Comparison of ENCODE assay signal across 8 mouse cellular contexts in the genomic region with DNA sequence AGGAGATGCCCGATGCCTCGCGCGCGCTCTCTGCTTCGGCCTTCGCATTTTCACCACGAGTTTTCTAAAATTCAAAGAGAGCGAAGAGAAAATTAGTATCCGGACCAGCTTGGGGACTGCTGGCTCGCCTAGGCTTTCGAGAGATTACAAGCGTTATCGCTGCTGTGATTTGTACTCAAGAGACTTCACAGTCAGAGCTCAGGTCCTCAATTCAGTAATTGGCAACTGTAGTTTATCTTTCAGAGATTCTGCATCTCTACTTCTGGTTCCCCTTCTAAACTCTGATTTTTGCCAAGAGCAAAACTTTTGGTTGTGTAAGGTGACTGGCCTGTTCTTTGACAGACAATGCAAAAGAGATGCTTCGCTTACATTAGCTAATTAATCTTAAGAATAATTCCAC. TPM values are rescaled to one million over a fixed set of nuclear protein-coding genes. Genes with fewer than 3 reads are reported as not detected.
DNase-seq lines count a peak whose midpoint lies in the region; ATAC-seq and TF ChIP-seq lines count a peak whose summit lies in the region.

No protein-coding gene starts in this region.

- WGBS in heart, embryonic 16.5 days, result 3% methylated on average over 15 of the region's 15 CpGs
- WGBS in hindbrain, embryonic 15.5 days, result 3% methylated on average over 15 of the region's 15 CpGs
- 5% methylated on average over 15 of the region's 15 CpGs for WGBS in midbrain, embryonic 13.5 days

- peak overlapping the region; percentile 93 for H3K9ac ChIP-seq in heart, embryonic 16.5 days (ENCODE audit: low read length)
- H3K9ac ChIP-seq in hindbrain, embryonic 15.5 days, result peak overlapping the region; percentile 81
- H3K9ac ChIP-seq in midbrain, embryonic 13.5 days (replicated peaks), result peak overlapping the region; percentile 85

- H3K27ac ChIP-seq in heart, embryonic 16.5 days (ENCODE audit: low read length), result peak overlapping the region; percentile 99
- peak overlapping the region; percentile 73 for H3K27ac ChIP-seq in bone marrow macrophage, adult 2 months (ENCODE audit: insufficient read depth, low read depth, low read length)
- H3K27ac ChIP-seq in hindbrain, embryonic 15.5 days (replicated peaks), result peak overlapping the region; percentile 92
- peak overlapping the region; percentile 95 for H3K27ac ChIP-seq in midbrain, embryonic 13.5 days

- no peak for ATAC-seq in heart, embryonic 16.5 days (replicated peaks; ENCODE audit: extremely low read depth, insufficient read depth, low FRiP score)
- ATAC-seq in hindbrain, embryonic 15.5 days (ENCODE audit: low FRiP score, low read depth), result no peak
- ATAC-seq in midbrain, embryonic 13.5 days, result no peak

- 0 out of 2 replicates have a peak, but pooled peaks cover 2% of the 10 kb centered on the region for H3K36me3 ChIP-seq in heart, embryonic 16.5 days (ENCODE audit: control insufficient read depth, insufficient read depth)
- H3K36me3 ChIP-seq in hindbrain, embryonic 15.5 days, result no peaks in the 10 kb centered on the region
- H3K36me3 ChIP-seq in midbrain, embryonic 13.5 days, result no peaks in the 10 kb centered on the region

- no peaks in the 10 kb centered on the region for H3K9me3 ChIP-seq in heart, embryonic 16.5 days (replicated peaks; ENCODE audit: control insufficient read depth, low read length)
- H3K9me3 ChIP-seq in hindbrain, embryonic 15.5 days, result no peaks in the 10 kb centered on the region
- no peaks in the 10 kb centered on the region for H3K9me3 ChIP-seq in midbrain, embryonic 13.5 days

- peaks cover 6% of the 10 kb centered on the region; the same call in 1 of the 2 replicates for H3K4me1 ChIP-seq in heart, embryonic 16.5 days (ENCODE audit: control insufficient read depth, insufficient read depth, low read length)
- peaks cover 10% of the 10 kb centered on the region for H3K4me1 ChIP-seq in bone marrow macrophage, adult 2 months (ENCODE audit: control insufficient read depth, insufficient read depth, low read length)
- H3K4me1 ChIP-seq in hindbrain, embryonic 15.5 days (replicated peaks), result peaks cover 12% of the 10 kb centered on the region
- peaks cover 16% of the 10 kb centered on the region for H3K4me1 ChIP-seq in midbrain, embryonic 13.5 days (replicated peaks)

- TF ChIP-seq POLR2A in bone marrow macrophage, adult 2 months (IDR thresholded peaks at IDR 0.05; ENCODE audit: borderline replicate concordance, low read depth, low read length), result no peak

- intact Hi-C loops in heart, postnatal 10 days (cut with DNase I), result no loop called here
- intact Hi-C loops in left cerebral cortex, postnatal 4 days (cut with DNase I), result no loop called here

- no peak for TF ChIP-seq CTCF in bone marrow macrophage, adult 2 months (IDR thresholded peaks at IDR 0.05; ENCODE audit: low read depth, low read length)

- H3K4me2 ChIP-seq in heart, embryonic 16.5 days (ENCODE audit: low read depth, low read length), result peak overlapping the region; percentile 63
- peak overlapping the region; percentile 62 for H3K4me2 ChIP-seq in hindbrain, embryonic 15.5 days
- H3K4me2 ChIP-seq in midbrain, embryonic 13.5 days (replicated peaks), result peak overlapping the region; percentile 71

- peak overlapping the region; percentile 66 for H3K4me3 ChIP-seq in heart, embryonic 16.5 days (ENCODE audit: low read length)
- peak overlapping the region; percentile 66 for H3K4me3 ChIP-seq in bone marrow macrophage, adult 2 months (ENCODE audit: insufficient read depth, low read length)
- peak overlapping the region; percentile 74 for H3K4me3 ChIP-seq in hindbrain, embryonic 15.5 days
- peak overlapping the region; percentile 60 for H3K4me3 ChIP-seq in midbrain, embryonic 13.5 days (replicated peaks)

- no peaks in the 10 kb centered on the region for H3K27me3 ChIP-seq in heart, embryonic 16.5 days (ENCODE audit: control insufficient read depth, insufficient read depth, low read length)
- H3K27me3 ChIP-seq in hindbrain, embryonic 15.5 days, result no peaks in the 10 kb centered on the region
- no peaks in the 10 kb centered on the region for H3K27me3 ChIP-seq in midbrain, embryonic 13.5 days

- DNase-seq in heart, postnatal 10 days, result no peak
- no peak for DNase-seq in adrenal gland, adult 2 months
- no peak for DNase-seq in left cerebral cortex, postnatal 4 days
- DNase-seq in thymus, adult 18-20 months, result no peak

RNA-seq across cellular contexts. Expression of a gene that starts 0.6 kb away (rescaled TPM):
- 7.0 and 7.5 TPM in 2 replicates for polyA plus RNA-seq in heart, embryonic 16.5 days (2015; fragmentation: Nextera tagmentation; extraction: Ambion mirVana)
- 10 to 100 TPM; 17.5 to 20.2 TPM for total RNA-seq in heart, postnatal 10 days (2021)
- polyA plus RNA-seq in bone marrow macrophage, adult 2 months (2012; ENCODE audit: insufficient read depth, insufficient read length, missing spikeins), result 15.0 and 16.4 TPM in 2 replicates
- polyA plus RNA-seq in hindbrain, embryonic 15.5 days (2015; fragmentation: Nextera tagmentation; extraction: Ambion mirVana), result 9.0 and 9.2 TPM in 2 replicates
- 11.3 and 12.3 TPM in 2 replicates for polyA plus RNA-seq in midbrain, embryonic 13.5 days (2015; fragmentation: Nextera tagmentation; extraction: Ambion mirVana)
- total RNA-seq in adrenal gland, adult 2 months (2021), result 10 to 100 TPM; 22.1 to 25.1 TPM
- 1.0 and 1.1 TPM in 2 replicates for polyA plus RNA-seq in adrenal gland, adult 2 months (2012; rRNA removed)
- total RNA-seq in left cerebral cortex, postnatal 4 days (2021), result 10 to 100 TPM; 28.4 to 28.7 TPM

RNA-seq across cellular contexts. Expression of a gene that starts 44.7 kb away (rescaled TPM):
- not detected in 2 replicates for polyA plus RNA-seq in heart, embryonic 16.5 days (2015; fragmentation: Nextera tagmentation; extraction: Ambion mirVana)
- not detected for total RNA-seq in heart, postnatal 10 days (2021)
- not detected in 2 replicates for polyA plus RNA-seq in bone marrow macrophage, adult 2 months (2012; ENCODE audit: insufficient read depth, insufficient read length, missing spikeins)
- polyA plus RNA-seq in hindbrain, embryonic 15.5 days (2015; fragmentation: Nextera tagmentation; extraction: Ambion mirVana), result not detected in 2 replicates
- not detected in 2 replicates for polyA plus RNA-seq in midbrain, embryonic 13.5 days (2015; fragmentation: Nextera tagmentation; extraction: Ambion mirVana)
- not detected for total RNA-seq in adrenal gland, adult 2 months (2021)
- polyA plus RNA-seq in adrenal gland, adult 2 months (2012; rRNA removed), result not detected in 2 replicates
- total RNA-seq in left cerebral cortex, postnatal 4 days (2021), result not detected

RNA-seq across cellular contexts. Expression of a gene that starts 47.4 kb away (rescaled TPM):
- not detected in 2 replicates for polyA plus RNA-seq in heart, embryonic 16.5 days (2015; fragmentation: Nextera tagmentation; extraction: Ambion mirVana)
- total RNA-seq in heart, postnatal 10 days (2021), result 1 to 10 TPM; 3.0 to 3.7 TPM
- 11.1 and 12.5 TPM in 2 replicates for polyA plus RNA-seq in bone marrow macrophage, adult 2 months (2012; ENCODE audit: insufficient read depth, insufficient read length, missing spikeins)
- polyA plus RNA-seq in hindbrain, embryonic 15.5 days (2015; fragmentation: Nextera tagmentation; extraction: Ambion mirVana), result 0.18 and 0.21 TPM in 2 replicates
- polyA plus RNA-seq in midbrain, embryonic 13.5 days (2015; fragmentation: Nextera tagmentation; extraction: Ambion mirVana), result 0.17 and 0.22 TPM in 2 replicates
- total RNA-seq in adrenal gland, adult 2 months (2021), result 1 to 10 TPM; 6.1 to 6.2 TPM
- 1.2 and 2.3 TPM in 2 replicates for polyA plus RNA-seq in adrenal gland, adult 2 months (2012; rRNA removed)
- total RNA-seq in left cerebral cortex, postnatal 4 days (2021), result 1 to 10 TPM; 7.5 to 7.6 TPM
